Mouse (Mus musculus): Measurements from ENCODE around the gene Mphosph9. TPM values are rescaled to one million over a fixed set of nuclear protein-coding genes. Genes with fewer than 3 reads are reported as not detected.
"Not testable (repeated sequence)": the region's sequence is repeated elsewhere in the genome, so short reads cannot be mapped to it uniquely, and the experiment has no call there.

Gene Mphosph9
- total RNA-seq, 2 experiments from 2014 or later = 24.7 TPM

DNA sequence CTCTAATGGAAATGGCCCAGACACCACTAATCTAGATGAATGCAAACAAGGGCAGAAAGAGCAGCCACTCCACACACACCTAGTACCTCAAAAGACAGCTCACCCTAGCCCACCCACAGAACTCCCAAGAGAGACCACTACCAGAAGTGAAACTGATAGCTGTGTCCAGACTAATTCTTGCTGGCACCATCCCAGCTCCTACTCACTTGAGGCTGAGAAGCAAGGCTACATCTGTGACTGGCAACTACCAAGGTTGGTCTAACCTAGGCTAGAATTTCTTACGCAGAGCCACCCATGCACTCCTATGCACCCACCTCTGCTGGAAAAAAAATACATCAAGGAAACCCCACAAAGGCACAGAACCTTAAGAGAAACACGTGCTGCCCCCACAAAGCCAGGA is 22.6 kb upstream of the Mphosph9 start:
- no peak for ATAC-seq (replicated peaks; ENCODE audit: low FRiP score, low TSS enrichment, poor library complexity, severe bottlenecking)

DNA sequence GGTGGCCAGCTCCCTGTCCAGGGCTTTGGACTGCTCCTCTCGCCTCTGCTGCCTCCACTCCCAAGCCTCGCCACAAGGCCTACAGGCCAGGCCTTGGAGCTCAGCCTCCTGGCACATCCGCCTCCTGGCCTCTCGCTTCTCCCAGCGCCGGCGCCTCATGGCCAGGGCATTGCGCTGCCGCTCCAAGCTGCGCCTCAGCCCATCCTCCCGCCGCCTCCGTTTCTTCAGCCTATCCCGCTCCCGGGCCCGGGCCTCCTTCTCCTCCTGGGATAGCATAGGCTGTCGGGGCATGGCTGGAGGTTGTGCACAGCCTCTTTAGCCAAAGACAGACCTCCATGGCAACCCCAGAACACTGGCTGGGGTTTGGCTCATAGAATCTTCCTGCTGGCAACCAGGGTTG is 21.4 kb upstream of the Mphosph9 start:
- ATAC-seq (replicated peaks; ENCODE audit: low FRiP score, low TSS enrichment, poor library complexity, severe bottlenecking) = no peak

DNA sequence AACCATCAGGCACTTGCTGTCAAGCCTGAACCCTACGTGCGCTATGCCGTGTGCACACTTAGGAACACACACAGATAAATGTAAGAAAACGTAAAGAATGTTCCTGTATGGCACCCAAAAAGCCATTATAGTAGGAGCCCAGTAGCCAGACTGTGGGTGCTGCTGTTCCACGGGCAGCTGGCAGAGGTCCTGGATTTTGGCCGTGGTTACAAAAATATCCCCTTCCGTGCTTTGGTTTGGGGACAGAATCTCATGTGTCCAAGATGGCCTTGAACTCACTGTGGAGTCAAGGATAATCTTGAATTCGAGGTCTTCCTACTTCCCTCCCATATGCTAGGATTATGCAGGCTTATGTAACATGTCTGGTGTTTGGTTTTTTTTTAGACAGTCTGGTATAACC is 15.1 kb upstream of the Mphosph9 start:
- ATAC-seq (replicated peaks; ENCODE audit: low FRiP score, low TSS enrichment, poor library complexity, severe bottlenecking) = no peak

DNA sequence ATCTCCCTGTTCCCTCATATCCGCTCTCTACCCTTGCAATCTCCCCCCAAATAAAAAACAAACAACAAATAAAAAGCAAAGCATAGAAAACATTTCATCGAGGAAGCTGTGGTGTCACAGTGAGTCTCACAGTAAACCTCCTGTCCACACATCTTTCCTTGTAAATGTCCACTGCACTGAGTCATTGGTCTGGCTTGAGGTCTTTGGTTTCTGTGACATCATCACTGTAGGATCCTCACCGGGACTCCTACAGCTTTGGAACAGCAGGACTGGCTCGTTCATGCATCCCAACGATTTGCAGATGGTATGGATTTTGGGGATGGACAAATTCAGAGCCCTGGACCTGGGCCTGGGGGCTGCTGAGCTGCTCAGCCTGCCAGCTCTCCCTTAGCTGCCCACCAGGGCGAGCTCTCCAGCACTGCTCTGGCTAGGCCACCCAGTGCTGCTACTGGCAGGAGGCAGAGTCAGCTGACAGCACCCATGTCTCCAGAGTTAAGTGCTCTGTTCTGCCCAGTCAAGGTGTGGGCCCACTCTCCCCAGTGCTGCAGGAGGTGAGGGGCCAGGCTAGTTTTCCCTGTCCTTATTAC is 14.1 kb upstream of the Mphosph9 start:
- not testable (repeated sequence) for ATAC-seq (replicated peaks; ENCODE audit: low FRiP score, low TSS enrichment, poor library complexity, severe bottlenecking)

DNA sequence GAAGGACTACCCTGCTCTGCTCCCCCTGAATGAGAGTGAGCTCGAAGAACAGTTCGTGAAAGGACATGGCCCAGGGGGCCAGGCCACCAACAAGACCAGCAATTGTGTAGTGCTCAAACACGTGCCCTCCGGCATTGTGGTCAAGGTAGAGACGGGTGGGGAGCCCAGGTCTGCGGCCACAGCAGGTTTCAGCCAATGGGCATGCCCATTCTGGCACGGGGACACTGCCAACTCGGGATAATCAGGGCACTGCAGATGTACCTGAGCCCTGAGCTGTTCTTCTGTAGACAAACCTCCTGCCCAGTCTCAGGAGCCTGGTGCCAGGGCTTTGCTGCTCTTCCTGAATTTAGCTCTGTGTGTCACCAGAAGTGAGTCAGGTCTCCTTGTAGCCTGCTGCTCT is 11.0 kb upstream of the Mphosph9 start:
- ATAC-seq (replicated peaks; ENCODE audit: low FRiP score, low TSS enrichment, poor library complexity, severe bottlenecking) = no peak

DNA sequence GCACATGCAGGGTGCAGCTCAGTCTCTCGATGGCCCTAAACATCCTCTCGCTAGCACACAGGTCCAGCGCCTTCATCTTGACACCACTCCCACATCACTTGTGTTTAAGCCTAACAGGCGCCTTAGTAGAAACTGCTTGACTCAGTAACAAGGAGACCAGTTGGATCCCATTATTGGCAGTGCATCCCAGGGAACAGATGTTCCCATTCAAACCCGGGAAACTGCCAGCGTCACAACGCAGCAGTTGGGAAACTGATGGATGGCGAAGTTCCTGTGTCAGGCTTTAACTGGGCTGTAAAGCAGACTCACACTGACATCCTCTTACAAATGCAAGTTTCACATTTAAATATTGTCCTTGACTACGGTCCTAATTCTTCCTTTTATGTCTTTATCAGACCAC is 10.1 kb upstream of the Mphosph9 start:
- ATAC-seq (replicated peaks; ENCODE audit: low FRiP score, low TSS enrichment, poor library complexity, severe bottlenecking) = no peak

DNA sequence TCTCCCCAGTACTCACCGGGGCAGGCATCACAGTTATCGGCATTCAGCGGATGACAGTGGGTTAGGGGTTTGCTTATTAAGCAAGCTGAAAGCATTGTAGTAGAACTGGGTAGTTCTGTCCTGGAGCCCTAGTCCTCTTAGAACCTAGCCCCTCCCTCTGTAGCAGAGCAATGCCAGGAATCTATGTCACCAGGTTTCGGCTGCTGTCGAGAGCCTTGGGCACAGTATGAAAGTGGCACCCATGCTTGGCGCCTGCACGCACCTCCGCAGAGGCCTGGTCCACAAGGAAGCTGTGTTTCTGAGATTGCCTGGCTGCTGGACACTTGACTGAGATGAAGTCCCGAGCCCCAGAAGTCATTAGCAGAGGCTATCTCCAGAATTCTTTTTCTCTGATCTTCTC is 9.3 kb upstream of the Mphosph9 start:
- ATAC-seq (replicated peaks; ENCODE audit: low FRiP score, low TSS enrichment, poor library complexity, severe bottlenecking) = no peak

DNA sequence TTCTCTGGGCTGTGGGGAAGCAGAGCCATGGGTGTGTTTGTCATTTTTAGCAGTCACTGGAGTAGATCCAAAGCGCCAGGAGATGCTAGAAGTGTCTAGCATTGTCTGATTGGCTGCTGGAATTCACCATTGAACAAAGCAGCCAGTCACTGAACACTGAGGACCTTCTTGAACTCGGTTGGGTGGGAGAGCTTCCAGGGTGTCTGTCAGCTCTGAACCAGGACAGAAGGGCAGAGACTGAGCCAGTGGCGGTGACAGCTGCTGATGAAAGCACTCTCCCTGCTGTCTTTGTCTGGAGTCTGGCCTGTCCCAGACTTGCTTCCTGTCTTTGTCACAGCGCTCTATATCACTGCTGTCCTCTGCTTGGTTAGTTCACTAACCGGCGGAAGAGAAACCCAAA is 6.6 kb upstream of the Mphosph9 start:
- ATAC-seq (replicated peaks; ENCODE audit: low FRiP score, low TSS enrichment, poor library complexity, severe bottlenecking) = no peak

DNA sequence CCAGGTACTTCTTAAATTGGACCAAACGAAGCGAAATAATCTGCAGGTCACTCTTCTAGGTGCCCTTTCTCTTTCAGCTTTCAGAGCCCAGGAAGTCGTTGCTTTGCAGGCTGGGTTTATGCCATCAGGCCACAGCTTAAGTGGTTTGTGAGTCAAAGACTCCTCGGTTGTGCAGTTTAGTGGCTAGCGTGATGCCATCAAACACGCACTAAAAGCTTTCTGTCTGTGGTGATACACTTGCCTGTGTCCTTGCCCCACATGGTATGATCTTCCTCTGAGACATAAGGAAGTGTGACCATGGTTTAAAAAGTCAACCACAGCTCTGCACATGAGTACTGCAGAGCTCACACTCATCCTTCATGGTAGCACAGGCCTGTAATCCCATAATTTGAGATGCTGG is 2.3 kb upstream of the Mphosph9 start:
- ATAC-seq (replicated peaks; ENCODE audit: low FRiP score, low TSS enrichment, poor library complexity, severe bottlenecking) = no peak

DNA sequence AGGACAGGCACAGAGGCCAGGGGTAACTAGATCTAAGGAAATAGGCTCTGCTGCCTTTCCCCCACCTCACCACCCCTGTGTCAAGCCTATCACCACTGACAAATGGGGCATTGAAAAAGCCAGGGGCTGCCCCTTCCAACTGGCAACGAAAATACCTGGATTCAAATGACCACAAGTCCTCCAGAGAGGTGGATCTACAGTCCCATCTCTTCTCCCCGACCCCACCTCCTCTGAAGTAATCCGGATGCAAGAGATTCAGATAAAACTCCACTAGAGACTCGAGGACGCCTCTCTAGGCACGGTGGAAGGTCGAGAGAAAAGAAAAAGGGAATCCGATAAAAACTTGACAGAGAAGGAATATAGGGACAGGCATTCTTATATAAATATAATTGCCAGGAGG is 943 bp downstream of the Mphosph9 start:
- no peak for ATAC-seq (replicated peaks; ENCODE audit: low FRiP score, low TSS enrichment, poor library complexity, severe bottlenecking)

DNA sequence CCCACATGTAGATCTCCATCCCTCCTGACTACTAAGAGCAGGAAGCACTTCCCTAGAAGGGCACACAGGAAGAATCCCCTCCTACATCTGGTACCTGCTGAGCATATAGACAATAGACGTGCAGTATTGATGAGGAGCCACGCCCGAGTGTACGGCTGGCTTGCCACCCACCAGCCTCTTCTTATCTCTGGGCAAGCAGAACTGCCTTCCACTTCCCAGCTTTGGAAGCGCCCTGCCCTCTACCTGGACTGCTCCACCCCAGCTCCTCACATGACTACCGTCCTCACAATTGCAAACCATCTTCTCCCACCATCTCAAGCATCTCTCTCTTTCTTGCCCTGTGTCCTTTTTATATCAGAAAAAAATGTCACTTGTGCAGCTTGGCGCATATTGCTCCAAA is 10.1 kb downstream of the Mphosph9 start:
- ATAC-seq (replicated peaks; ENCODE audit: low FRiP score, low TSS enrichment, poor library complexity, severe bottlenecking) = 0 out of 2 replicates have a peak, but pooled peaks have one; percentile 70

DNA sequence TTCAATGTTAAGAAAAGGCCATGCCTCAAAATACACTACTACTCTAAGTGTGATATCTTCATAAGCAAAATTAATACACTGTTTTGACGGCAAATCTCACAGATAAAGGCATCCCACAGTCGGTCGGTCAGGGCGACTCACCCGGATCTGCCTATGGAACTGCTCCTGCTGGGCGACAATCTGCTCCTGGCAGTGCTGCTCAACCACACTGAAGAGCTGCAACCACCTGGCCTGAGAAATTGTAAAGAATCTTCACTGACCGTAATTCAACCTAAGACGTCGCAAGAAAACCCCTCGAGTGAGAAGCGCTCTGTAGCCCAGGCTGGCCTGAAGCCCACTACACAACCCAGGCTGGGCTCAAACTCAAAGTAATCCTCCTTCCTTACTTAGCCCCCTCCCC is 11.8 kb downstream of the Mphosph9 start:
- ATAC-seq (replicated peaks; ENCODE audit: low FRiP score, low TSS enrichment, poor library complexity, severe bottlenecking) = no peak

DNA sequence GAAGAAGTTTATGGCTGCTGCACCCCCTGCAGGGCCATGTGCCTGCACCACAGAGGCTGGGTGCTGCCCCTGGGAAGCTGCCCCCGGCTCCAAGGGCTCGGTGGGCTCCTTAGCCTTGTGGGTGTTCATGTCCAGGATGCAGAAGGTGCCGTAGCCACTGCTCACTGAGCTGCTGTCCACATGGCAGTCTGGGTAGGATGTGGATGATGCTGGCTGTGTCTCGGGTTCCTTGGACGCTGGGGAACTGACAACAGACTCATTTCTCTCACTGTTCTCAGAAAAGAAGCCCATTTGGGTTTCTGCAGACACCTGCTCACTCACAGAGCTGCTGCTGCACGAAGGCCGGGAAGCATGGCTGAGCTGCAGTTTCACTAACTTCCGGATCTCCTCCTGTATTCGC is 12.3 kb downstream of the Mphosph9 start:
- ATAC-seq (replicated peaks; ENCODE audit: low FRiP score, low TSS enrichment, poor library complexity, severe bottlenecking) = no peak

DNA sequence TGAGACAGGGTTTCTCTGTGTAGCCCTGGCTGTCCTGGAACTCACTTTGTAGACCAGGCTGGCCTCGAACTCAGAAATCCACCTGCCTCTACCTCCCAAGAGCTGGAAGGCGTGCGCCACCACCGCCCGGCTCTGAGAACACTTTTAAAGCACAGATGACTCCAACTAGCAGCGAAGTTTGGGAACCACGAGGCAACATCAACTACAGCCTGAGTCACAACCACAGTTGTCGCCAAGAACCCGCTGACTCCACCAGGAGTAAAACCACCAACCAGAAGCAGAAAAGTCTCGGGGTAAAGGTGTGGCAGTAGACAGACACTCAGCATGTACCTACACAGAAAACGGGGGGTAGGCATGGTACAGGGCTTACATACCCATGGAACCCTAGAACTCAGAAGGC is 17.7 kb downstream of the Mphosph9 start:
- no peak for ATAC-seq (replicated peaks; ENCODE audit: low FRiP score, low TSS enrichment, poor library complexity, severe bottlenecking)

DNA sequence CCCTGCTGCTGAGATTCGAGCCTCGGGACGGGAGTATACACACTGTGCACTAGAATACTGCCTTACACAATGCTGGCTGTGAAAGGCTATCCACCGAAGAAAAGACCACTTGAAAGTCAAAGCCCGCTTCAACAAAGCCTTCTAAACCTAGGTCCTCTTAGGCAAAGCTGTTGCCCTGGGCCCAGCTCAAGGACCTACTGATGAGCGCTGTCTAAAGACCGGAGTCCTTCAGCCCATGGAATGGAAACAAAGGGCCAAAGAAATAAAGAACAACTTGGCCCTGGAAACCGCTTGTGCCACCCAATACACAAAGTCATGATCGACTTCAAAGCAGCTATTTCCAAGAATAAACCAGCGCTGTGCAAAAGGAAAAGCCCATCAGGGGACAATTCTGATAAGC is 18.6 kb downstream of the Mphosph9 start:
- no peak for ATAC-seq (replicated peaks; ENCODE audit: low FRiP score, low TSS enrichment, poor library complexity, severe bottlenecking)

DNA sequence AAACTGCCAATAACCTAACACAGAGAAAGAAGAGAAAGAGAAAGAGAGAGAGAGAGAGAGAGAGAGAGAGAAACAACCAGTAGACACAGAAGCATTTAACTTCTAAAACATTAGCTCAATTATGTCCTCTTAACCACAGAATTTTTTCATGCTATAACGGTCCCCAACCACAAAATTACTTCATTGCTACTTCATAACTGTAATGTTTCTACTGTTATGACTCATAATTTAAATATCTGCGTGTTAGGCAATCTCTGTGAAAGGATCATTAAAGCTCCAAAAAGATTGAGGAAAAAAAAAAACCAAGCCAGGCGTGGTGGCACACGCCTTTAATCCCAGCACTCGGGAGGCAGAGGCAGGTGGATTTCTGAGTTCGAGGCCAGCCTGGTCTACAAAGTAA is 24.9 kb downstream of the Mphosph9 start:
- ATAC-seq (replicated peaks; ENCODE audit: low FRiP score, low TSS enrichment, poor library complexity, severe bottlenecking) = not testable (repeated sequence)

DNA sequence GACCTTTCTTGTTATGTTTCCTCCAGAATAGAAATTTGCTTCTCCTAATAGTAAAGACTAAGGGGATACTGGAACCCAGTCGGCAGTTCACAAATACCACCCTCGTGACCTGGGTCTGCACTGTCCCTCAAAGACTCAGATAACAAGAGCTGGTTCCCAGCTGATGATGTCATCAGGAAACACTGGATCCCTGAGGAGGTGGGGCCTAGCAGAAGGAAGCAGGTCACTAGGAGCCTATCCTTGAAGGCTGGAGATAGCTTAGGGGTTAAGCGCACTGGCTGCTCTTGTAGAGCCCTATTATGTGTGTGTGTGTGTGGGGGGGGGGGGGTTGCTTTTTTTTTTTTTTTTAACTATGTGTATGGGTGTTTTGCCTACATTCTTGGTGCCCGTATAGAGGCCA is 27.6 kb downstream of the Mphosph9 start:
- no peak for ATAC-seq (replicated peaks; ENCODE audit: low FRiP score, low TSS enrichment, poor library complexity, severe bottlenecking)

DNA sequence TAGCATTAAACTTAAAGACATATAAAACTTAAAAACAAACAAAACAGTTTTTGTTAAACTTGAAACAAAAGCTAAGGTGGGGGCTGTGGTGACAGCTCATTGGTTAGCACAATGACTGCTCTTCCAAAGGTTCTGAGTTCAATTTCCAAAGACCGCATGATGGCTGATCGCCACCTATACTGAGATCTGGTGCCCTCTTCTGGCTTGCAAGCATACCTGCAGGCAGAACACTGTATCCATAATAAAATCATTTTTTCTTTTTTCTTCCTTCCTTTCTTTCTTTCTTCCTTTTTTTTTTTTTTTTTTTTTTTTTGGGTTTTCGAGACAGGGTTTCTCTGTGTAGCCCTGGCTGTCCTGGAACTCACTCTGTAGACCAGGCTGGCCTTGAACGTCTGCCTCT is 28.5 kb downstream of the Mphosph9 start:
- ATAC-seq (replicated peaks; ENCODE audit: low FRiP score, low TSS enrichment, poor library complexity, severe bottlenecking) = not testable (repeated sequence)

DNA sequence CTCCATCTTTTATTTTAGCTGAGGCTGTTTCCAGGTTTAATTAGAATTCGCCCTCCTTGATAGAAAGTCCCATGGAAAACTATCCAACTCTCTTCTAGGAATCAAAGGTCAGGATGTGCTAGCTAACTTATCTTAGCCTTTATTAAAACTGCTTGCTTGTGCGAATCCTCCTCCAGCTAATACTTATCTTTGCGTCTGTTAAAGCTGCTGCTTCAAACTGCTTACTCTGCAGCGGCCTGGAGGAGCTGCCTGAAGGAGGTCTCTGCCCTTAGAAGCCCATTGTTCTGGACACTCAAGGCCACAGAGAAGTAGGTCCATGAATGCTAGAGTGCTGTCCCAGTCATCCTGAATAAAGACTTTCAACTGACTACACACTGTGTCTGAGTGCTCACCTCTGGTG is 31.3 kb downstream of the Mphosph9 start:
- no peak for ATAC-seq (replicated peaks; ENCODE audit: low FRiP score, low TSS enrichment, poor library complexity, severe bottlenecking)

DNA sequence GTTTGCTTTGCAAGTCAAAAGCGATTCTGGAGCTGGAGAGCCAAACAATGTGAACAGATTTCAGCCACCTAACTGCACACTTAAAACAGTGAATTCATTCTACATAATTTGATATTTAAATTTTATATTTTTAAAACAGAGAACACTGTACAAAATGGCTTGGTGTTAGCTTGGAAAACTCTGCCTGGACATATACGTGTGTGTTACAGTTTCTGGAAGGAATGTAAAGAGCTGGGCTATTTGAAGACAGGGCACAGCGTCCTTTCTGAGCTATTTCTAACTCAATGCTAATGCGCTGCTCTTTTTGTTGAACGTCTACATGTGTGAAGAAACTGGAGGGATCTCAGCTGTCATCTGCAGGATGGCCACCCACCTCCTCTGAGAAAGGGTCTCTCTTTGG is 33.8 kb downstream of the Mphosph9 start:
- no peak for ATAC-seq (replicated peaks; ENCODE audit: low FRiP score, low TSS enrichment, poor library complexity, severe bottlenecking)

DNA sequence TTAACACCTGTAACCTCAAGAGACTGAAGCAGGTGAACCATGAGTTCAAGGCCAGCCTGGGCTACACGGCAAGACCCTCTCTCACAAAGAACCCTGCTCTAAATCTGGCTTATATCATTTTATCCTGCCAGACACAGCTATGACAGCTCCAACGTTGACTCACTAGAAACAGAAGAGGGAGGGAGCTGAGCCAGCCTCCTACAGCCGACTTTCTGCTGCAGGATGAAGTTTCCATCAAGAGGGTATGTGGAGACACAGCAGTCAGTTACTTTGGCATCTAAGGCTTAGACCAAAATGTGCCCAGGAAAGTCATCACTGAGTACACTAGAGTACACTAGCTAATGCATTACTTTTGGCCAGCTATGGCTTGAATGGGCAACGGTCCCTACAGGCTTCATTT is 37.6 kb downstream of the Mphosph9 start:
- ATAC-seq (replicated peaks; ENCODE audit: low FRiP score, low TSS enrichment, poor library complexity, severe bottlenecking) = no peak

DNA sequence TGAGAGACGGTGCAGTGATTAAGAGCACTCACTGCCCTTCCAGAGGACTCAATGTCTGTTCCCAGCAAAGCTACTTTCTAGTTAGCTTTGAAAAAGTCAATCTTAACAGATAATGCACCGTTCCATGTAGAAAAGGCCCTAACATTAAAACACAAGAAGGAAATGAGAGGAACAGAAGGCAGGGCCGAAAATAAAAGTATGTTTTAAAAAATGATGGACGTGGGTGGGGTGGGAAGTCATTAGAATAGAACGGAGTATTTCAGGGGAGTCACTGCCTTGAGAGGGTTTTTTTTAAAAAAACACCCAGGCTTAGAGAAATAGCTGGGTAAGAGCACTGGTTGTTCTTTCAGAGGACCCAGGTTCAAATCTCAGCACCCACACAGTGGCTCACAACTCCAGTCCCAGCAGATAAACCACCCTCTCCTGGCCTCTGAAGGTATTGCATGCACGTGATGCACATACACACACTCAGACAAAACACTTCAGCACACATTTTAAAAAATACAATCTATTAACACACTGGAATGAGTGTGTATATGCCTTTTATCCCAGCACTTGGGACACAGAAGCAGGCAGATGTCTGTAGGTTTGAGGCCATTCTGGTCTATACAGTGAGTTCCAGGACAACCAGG is 40.0 kb downstream of the Mphosph9 start:
- ATAC-seq (replicated peaks; ENCODE audit: low FRiP score, low TSS enrichment, poor library complexity, severe bottlenecking) = no peak
